Mouse (Mus musculus): ENCODE measurements at regions not wholly inside any gene's neighbourhood (a gene's known extent, or its start where the extent isn't known, plus 50 kb on each side); places are given as distances from the start of the nearest gene placed in this dataset.
A peak's percentile ranks its signal among the peaks of the same experiment; 100 is the strongest.

- DNase-seq (ENCODE audit: low read depth, low spot score), result no peak
Observed at GRCm38 (mm10) chr15:67902982-67903381, 1402.3 kb upstream of the Lrrc6 start.

GRCm38 (mm10) chr15:67901191-67901601 lies 1400.5 kb upstream of the Lrrc6 start:
- DNase-seq (ENCODE audit: low read depth, low spot score), result no peak

- DNase-seq (ENCODE audit: low read depth, low spot score), result no peak
Observed at GRCm38 (mm10) chr15:67899772-67900171, 1399.1 kb upstream of the Lrrc6 start.

GRCm38 (mm10) chr15:67898959-67899403 lies 1398.3 kb upstream of the Lrrc6 start:
- no peak for DNase-seq (ENCODE audit: low read depth, low spot score)

- no peak for DNase-seq (ENCODE audit: low read depth, low spot score)
Observed at GRCm38 (mm10) chr15:67892066-67892465, 1391.4 kb upstream of the Lrrc6 start.

- DNase-seq (ENCODE audit: low read depth, low spot score), result peak; percentile 72
Observed at GRCm38 (mm10) chr15:67890612-67891304, 1390.0 kb upstream of the Lrrc6 start.

- DNase-seq (ENCODE audit: low read depth, low spot score), result no peak
Observed at GRCm38 (mm10) chr15:67888548-67888947, 1387.8 kb upstream of the Lrrc6 start.

GRCm38 (mm10) chr15:67855291-67855690 lies 1354.6 kb upstream of the Lrrc6 start:
- no peak for DNase-seq (ENCODE audit: low read depth, low spot score)

GRCm38 (mm10) chr15:67850118-67850517 lies 1349.4 kb upstream of the Lrrc6 start:
- no peak for DNase-seq (ENCODE audit: low read depth, low spot score)

GRCm38 (mm10) chr15:67845707-67846106 lies 1345.0 kb upstream of the Lrrc6 start:
- no peak for DNase-seq (ENCODE audit: low read depth, low spot score)

- peak; percentile 19 for DNase-seq (ENCODE audit: low read depth, low spot score)
Observed at GRCm38 (mm10) chr15:67840671-67841070, 1340.0 kb upstream of the Lrrc6 start.

GRCm38 (mm10) chr15:67825796-67826484 lies 1325.2 kb upstream of the Lrrc6 start:
- no peak for DNase-seq (ENCODE audit: low read depth, low spot score)

- DNase-seq (ENCODE audit: low read depth, low spot score), result no peak
Observed at GRCm38 (mm10) chr15:67823226-67823625, 1322.5 kb upstream of the Lrrc6 start.

GRCm38 (mm10) chr15:67799871-67800270 lies 1299.2 kb upstream of the Lrrc6 start:
- DNase-seq (ENCODE audit: low read depth, low spot score), result no peak

- DNase-seq (ENCODE audit: low read depth, low spot score), result no peak
Observed at GRCm38 (mm10) chr15:67795578-67795977, 1294.9 kb upstream of the Lrrc6 start.

- DNase-seq (ENCODE audit: low read depth, low spot score), result no peak
Observed at GRCm38 (mm10) chr15:67792822-67793221, 1292.1 kb upstream of the Lrrc6 start.

GRCm38 (mm10) chr15:67788587-67788986 lies 1287.9 kb upstream of the Lrrc6 start:
- DNase-seq (ENCODE audit: low read depth, low spot score), result no peak

- no peak for DNase-seq (ENCODE audit: low read depth, low spot score)
Observed at GRCm38 (mm10) chr15:67785583-67785982, 1284.9 kb upstream of the Lrrc6 start.

- DNase-seq (ENCODE audit: low read depth, low spot score), result no peak
Observed at GRCm38 (mm10) chr15:67783754-67784153, 1283.0 kb upstream of the Lrrc6 start.

GRCm38 (mm10) chr15:67782505-67782904 lies 1281.8 kb upstream of the Lrrc6 start:
- DNase-seq (ENCODE audit: low read depth, low spot score), result no peak

- DNase-seq (ENCODE audit: low read depth, low spot score), result no peak
Observed at GRCm38 (mm10) chr15:67780856-67781255, 1280.1 kb upstream of the Lrrc6 start.

- DNase-seq (ENCODE audit: low read depth, low spot score), result no peak
Observed at GRCm38 (mm10) chr15:67767624-67768023, 1266.9 kb upstream of the Lrrc6 start.

- DNase-seq (ENCODE audit: low read depth, low spot score), result no peak
Observed at GRCm38 (mm10) chr15:67759221-67759620, 1258.5 kb upstream of the Lrrc6 start.
